Mouse (Mus musculus): Measurements from ENCODE around the gene Pygl. TPM values are rescaled to one million over a fixed set of nuclear protein-coding genes. Genes with fewer than 3 reads are reported as not detected.

Gene Pygl
- polyA plus RNA-seq, 1 experiment from 2014 or later, result 10.3 TPM

DNA sequence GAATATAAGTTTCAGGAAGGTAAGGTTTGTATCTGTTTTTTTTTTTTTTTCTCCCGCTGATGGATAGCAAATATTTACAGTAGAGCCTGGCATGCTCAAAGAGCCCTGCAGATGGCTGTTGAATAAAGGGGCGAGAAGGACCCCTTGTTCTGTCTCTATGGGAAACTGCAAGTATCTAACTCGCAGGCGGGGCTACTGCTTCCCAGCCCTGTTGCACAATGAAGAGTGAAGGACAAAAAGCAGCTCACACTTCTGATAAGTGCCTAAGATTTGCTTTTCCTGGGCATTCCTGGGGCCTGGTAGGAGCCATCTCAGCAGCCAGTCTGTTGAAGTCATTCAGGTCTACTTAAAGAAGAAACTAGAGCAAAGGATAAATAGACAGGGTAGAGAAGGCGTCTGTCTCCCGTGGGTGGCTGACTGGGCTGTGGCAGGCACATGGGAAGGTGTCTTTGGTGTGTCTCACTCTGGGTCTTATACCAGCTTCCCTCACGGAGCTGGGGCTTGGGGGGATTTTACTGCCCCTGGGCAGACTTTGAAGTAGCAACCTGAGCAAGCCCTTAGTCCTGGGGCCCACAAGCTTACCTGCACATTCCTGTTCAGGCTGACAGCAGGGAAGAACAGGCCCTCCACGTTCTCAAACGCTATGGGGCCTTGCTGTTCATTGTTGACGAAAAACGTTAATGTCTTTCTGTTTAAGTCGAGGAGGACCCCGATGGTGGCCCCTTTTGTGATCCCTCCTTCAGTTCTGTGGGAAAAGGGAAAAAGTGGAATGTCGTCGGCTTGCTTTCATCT lies 16.6 kb upstream of the Pygl start:
- Histone ChIP-seq H3K4me2 (replicated peaks) (no peak overlapping the region), H3K9ac (no peak overlapping the region), H3K4me3 (no peak overlapping the region), H3K27ac (no peak overlapping the region), H3K27me3 (no peaks in the 10 kb centered on the region), H3K9me3 (no peaks in the 10 kb centered on the region), H3K4me1 (peaks cover 3% of the 10 kb centered on the region; the same call in 1 of the 2 replicates), H3K36me3 (no peaks in the 10 kb centered on the region)
- WGBS, result 62% methylated on average over 15 of the region's 15 CpGs
- no peak for ATAC-seq (ENCODE audit: insufficient number of reproducible peaks, insufficient read depth, low FRiP score, low TSS enrichment)

DNA sequence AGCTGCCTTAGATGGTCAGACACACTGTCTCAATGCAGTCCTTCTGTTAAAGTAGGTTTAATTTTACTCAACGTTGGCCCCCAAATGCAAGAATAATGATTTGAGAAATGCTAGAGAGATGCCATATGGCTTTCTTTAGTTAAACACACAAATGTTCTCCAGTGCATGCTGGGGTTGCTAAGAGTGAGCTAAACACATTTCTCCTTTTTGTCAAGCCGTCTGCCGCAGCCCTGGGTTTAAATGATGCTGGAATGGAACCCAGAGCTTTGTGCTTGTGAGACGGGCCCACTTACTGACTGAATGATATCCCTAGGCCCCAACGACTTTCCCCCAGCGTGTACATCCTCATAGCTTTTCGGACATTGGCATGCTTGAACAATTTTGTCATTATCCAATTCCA lies 11.3 kb upstream of the Pygl start:
- H3K36me3 ChIP-seq, result no peaks in the 10 kb centered on the region
- ATAC-seq (ENCODE audit: insufficient number of reproducible peaks, insufficient read depth, low FRiP score, low TSS enrichment), result no peak
- no peak overlapping the region for H3K9ac ChIP-seq
- H3K27ac ChIP-seq, result no peak overlapping the region
- H3K9me3 ChIP-seq, result no peaks in the 10 kb centered on the region
- H3K4me2 ChIP-seq (replicated peaks), result no peak overlapping the region
- H3K4me3 ChIP-seq, result no peak overlapping the region
- H3K27me3 ChIP-seq, result no peaks in the 10 kb centered on the region
- WGBS, result 67% methylated on average over 7 of the region's 7 CpGs
- no peaks in the 10 kb centered on the region; the same call in 1 of the 2 replicates for H3K4me1 ChIP-seq

DNA sequence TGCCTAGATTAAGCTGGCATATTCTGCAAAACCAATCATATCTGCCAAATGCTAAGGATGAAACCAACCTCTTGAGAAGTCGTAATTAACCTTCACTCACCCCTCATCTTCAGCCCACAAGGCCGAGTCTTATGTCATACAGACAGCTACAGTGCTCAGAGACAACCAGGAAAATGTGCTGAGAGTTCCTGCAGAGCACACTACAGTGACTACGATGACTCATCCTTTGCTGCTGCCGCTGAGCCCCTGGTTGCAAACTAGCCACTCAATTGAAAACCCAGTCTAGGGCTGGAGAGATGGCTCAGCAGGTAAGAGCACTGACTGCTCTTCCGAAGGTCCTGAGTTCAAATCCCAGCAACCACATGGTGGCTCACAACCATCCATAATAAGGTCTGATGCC lies 8.5 kb upstream of the Pygl start:
- H3K36me3 ChIP-seq, result no peaks in the 10 kb centered on the region
- H3K4me1 ChIP-seq, result peaks cover 4% of the 10 kb centered on the region; the same call in 1 of the 2 replicates
- H3K4me2 ChIP-seq (replicated peaks), result no peak overlapping the region
- 78% methylated on average over 5 of the region's 5 CpGs for WGBS
- H3K27ac ChIP-seq, result no peak overlapping the region
- no peaks in the 10 kb centered on the region for H3K27me3 ChIP-seq
- no peak for ATAC-seq (ENCODE audit: insufficient number of reproducible peaks, insufficient read depth, low FRiP score, low TSS enrichment)
- H3K4me3 ChIP-seq, result no peak overlapping the region
- no peaks in the 10 kb centered on the region for H3K9me3 ChIP-seq
- no peak overlapping the region for H3K9ac ChIP-seq

DNA sequence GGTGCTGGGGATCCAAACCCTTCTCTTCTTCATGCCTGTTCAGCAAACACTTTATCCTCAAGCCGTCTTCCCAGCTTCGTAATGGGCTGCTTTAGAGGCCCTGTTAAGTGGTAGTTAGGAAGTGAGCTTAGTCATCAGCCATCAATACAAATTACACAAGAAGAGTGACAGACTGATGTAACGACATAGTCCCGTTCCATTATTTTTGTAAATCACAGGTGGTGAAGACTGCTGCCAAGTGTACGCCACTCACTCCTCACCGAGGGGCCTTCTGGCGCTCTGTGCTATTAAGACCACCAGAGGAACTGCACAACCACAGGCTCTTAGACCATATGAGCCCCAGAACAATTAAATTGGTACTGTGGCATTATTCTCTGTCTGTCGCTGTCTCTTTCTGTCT lies 7.3 kb upstream of the Pygl start:
- 63% methylated on average over 8 of the region's 8 CpGs for WGBS
- ATAC-seq (ENCODE audit: insufficient number of reproducible peaks, insufficient read depth, low FRiP score, low TSS enrichment), result no peak

DNA sequence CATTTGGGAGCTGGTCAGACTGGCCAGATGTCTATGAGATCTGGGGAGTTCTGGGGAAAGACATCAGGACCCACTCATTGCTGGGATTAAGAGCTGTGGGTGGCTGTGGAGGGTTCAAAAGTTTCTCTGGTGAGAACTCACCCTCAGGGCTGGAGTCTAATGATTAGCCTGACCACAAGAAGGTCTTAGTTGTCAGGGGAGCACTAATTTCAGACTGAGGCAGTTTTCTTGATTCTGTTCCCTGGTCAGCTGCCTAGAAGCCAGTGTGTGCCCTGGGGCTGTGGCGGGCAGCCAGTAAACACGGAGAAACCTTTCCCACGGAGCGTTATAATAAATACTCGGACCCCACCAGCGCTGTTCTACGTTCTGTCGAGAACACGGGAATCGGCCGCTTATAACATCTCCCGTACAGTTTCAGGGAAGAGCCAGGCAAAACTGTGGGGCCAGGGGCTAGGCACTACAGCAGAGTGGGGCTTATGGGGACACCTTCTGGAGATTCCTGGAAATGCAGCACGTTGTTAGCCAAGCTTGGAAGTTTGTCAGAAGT lies 3.7 kb upstream of the Pygl start:
- Histone ChIP-seq H3K36me3 (no peaks in the 10 kb centered on the region), H3K9ac (no peak overlapping the region), H3K4me3 (peak overlapping the region; percentile 28), H3K4me1 (peaks cover 4% of the 10 kb centered on the region; the same call in 1 of the 2 replicates), H3K27me3 (no peaks in the 10 kb centered on the region), H3K4me2 (replicated peaks) (peak overlapping the region; percentile 57), H3K27ac (no peak overlapping the region), H3K9me3 (no peaks in the 10 kb centered on the region)
- whole genome bisulfite sequencing, result 5% methylated on average over 13 of the region's 13 CpGs
- ATAC-seq (ENCODE audit: insufficient number of reproducible peaks, insufficient read depth, low FRiP score, low TSS enrichment), result peak; percentile 42; the same call in 1 of the 2 replicates

More for the DNA sequence above, 7.3 kb upstream of the Pygl start:
- no peaks in the 10 kb centered on the region for H3K27me3 ChIP-seq
- peaks cover 4% of the 10 kb centered on the region; the same call in 1 of the 2 replicates for H3K4me1 ChIP-seq
- no peaks in the 10 kb centered on the region for H3K9me3 ChIP-seq
- H3K36me3 ChIP-seq, result no peaks in the 10 kb centered on the region
- H3K4me3 ChIP-seq, result no peak overlapping the region
- no peak overlapping the region for H3K9ac ChIP-seq
- no peak overlapping the region for H3K4me2 ChIP-seq (replicated peaks)
- H3K27ac ChIP-seq, result no peak overlapping the region

DNA sequence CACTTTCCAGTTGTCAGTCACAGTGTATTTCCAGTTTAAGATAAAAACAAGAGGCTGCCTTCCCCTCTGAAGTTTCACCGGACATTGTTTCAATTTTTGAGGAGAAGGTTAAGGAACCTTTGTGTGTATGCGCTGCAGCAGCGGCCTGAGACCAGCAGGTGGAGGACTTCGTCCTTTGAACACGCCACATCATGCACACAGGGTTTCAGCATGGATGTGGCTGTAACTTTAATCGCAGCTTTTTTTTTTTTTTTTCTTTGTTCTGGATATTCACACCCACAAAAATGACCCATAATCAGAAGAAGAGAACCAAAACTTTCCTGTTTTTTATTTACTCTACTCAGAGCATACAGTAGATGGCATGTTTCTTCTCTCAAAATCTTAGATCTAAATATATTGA lies 3.1 kb upstream of the Pygl start:
- no peaks in the 10 kb centered on the region for H3K9me3 ChIP-seq
- H3K27ac ChIP-seq, result no peak overlapping the region
- no peak overlapping the region for H3K4me3 ChIP-seq
- no peaks in the 10 kb centered on the region for H3K27me3 ChIP-seq
- no peaks in the 10 kb centered on the region for H3K36me3 ChIP-seq
- peaks cover 4% of the 10 kb centered on the region; the same call in 1 of the 2 replicates for H3K4me1 ChIP-seq
- H3K4me2 ChIP-seq (replicated peaks), result no peak overlapping the region
- no peak; the same call in 1 of the 2 replicates for ATAC-seq (ENCODE audit: insufficient number of reproducible peaks, insufficient read depth, low FRiP score, low TSS enrichment)
- 18% methylated on average over 6 of the region's 6 CpGs for WGBS
- H3K9ac ChIP-seq, result no peak overlapping the region

DNA sequence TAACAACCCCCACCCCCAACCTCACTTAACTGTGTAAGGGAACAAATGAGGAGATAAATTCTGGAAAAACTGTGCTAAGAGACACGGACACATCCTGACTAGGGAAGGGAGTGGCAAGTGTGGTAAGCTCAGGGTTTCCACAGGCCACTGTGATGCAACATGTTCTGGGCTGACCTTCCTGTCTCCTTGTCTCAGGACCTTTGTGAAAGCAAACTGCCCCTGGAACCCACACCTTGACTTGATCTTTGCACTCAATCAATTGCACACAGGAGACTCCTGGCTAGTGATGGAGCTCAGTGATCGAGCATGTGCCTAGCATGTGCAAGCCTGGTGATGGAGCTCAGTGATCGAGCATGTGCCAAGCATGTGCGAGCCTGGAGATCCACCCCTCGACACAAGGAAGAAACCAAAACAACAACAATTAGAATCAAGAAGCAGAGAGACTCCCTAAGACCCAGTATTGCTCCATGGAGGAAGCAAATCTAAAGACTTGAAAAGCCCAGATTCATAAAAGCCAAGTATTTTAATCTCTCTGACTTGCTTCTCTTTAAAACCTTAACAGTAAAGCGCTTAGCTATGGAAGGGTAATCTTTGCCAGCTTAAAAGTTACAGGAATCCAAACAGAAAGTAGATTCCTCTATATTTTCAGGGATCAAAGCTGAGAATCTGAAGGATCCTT lies 2.5 kb upstream of the Pygl start:
- Histone ChIP-seq H3K9me3 (no peaks in the 10 kb centered on the region), H3K27ac (no peak overlapping the region), H3K4me2 (replicated peaks) (no peak overlapping the region), H3K4me1 (peaks cover 4% of the 10 kb centered on the region; the same call in 1 of the 2 replicates), H3K27me3 (no peaks in the 10 kb centered on the region), H3K9ac (no peak overlapping the region), H3K36me3 (no peaks in the 10 kb centered on the region), H3K4me3 (no peak overlapping the region)
- ATAC-seq (ENCODE audit: insufficient number of reproducible peaks, insufficient read depth, low FRiP score, low TSS enrichment), result no peak
- 84% methylated on average over 6 of the region's 6 CpGs for WGBS

DNA sequence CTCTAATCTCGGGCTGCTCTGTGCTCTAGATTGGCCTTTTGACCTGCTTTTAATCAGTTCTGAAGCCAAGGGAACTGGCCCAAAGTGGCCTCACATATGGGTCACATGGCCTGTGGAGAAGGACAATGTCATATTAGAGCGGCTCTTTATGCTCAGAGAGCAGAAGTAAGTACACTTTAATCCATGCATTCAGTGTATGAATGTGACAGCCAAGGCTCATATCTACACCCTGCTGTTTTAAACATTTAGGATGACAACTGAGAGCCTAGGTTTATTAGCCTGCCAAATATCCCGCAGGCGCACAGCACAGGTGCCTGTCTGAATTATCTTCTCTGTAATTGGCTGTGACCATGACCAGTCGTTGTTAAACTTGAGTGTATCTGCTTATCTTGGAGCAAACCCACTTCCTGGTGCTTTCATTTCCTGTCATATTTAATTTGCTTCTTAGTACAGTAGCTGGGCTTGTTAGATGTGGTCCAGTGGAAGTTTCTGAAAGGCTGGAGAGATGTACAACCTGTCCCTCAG lies 794 bp upstream of the Pygl start:
- Histone ChIP-seq H3K9ac (no peak overlapping the region), H3K4me2 (replicated peaks) (no peak overlapping the region), H3K4me3 (no peak overlapping the region), H3K27ac (no peak overlapping the region), H3K36me3 (no peaks in the 10 kb centered on the region), H3K27me3 (no peaks in the 10 kb centered on the region), H3K9me3 (no peaks in the 10 kb centered on the region), H3K4me1 (peaks cover 10% of the 10 kb centered on the region; the same call in 1 of the 2 replicates)
- 47% methylated on average over 5 of the region's 5 CpGs for WGBS
- ATAC-seq (ENCODE audit: insufficient number of reproducible peaks, insufficient read depth, low FRiP score, low TSS enrichment), result no peak

DNA sequence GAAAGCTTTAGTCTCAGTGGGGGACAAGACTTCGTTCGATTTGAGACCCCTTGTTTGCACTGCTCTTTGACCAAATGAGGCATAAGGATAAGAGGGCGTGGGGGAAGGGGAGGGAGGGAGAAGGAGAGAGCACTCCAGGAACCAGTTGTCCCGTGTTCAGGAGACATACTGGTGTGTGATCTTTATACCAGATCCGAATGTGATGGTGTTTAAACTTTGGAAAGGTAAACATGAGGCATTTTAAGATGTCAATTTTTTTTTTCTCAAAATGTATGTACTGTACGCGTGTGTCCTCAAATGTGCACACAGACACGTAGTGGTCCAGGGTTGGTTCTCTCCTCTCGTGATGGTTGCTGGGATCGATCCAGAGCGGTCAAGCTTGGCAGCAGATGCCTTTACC lies 3.1 kb downstream of the Pygl start:
- no peak overlapping the region for H3K27ac ChIP-seq
- ATAC-seq (ENCODE audit: insufficient number of reproducible peaks, insufficient read depth, low FRiP score, low TSS enrichment), result no peak
- H3K4me3 ChIP-seq, result peak overlapping the region; percentile 51
- H3K27me3 ChIP-seq, result no peaks in the 10 kb centered on the region
- H3K4me1 ChIP-seq, result peaks cover 13% of the 10 kb centered on the region
- H3K36me3 ChIP-seq, result no peaks in the 10 kb centered on the region
- H3K4me2 ChIP-seq (replicated peaks), result peak overlapping the region; percentile 93
- 64% methylated on average over 11 of the region's 11 CpGs for WGBS
- no peak overlapping the region for H3K9ac ChIP-seq
- H3K9me3 ChIP-seq, result no peaks in the 10 kb centered on the region

DNA sequence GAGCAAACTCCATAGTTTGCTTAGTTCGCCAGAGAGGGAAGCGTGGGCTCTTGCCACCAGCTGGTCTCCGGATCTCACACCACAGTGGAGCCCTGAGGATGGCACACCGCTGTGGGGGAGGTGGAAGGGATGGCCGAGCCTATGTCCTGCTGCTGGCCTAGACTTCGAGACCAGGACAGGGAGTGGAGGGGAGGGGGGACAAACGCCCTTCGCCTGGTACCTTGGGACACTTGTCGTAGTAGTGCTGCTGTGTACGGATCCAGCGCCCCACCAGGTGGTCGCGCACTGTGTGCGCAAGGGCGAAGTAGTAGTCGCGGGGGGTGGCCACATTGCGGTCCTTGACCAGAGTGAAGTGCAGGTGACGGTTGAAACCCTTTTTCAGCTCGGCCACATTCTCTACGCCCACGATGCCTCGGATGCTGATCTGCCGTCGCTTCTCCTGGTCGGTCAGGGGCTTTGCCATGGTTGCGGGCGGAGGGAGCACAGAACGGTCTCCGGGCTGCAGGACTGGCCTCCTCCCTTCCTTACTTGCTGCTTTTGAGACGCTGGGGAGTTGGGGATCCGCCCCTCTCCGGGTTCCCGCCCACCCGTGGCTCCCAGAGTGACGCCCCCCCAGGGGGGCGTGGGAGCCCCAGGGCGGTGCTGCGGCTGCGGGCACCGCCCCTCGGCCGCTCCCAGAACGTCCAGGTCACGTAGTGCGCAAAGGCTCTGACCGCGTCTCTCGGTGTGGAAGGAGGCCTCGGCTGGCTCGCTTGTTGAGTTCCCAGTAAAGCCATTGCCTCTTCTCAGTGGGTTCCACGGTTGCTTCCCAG lies 4.0 kb downstream of the Pygl start:
- peak overlapping the region; percentile 55 for H3K9ac ChIP-seq
- peak; percentile 71 for ATAC-seq (ENCODE audit: insufficient number of reproducible peaks, insufficient read depth, low FRiP score, low TSS enrichment)
- 1% methylated on average over 52 of the region's 52 CpGs for WGBS
- H3K4me2 ChIP-seq (replicated peaks), result peak overlapping the region; percentile 93
- H3K27me3 ChIP-seq, result no peaks in the 10 kb centered on the region
- no peak overlapping the region for H3K27ac ChIP-seq
- H3K36me3 ChIP-seq, result no peaks in the 10 kb centered on the region
- H3K4me1 ChIP-seq, result peaks cover 13% of the 10 kb centered on the region
- no peaks in the 10 kb centered on the region for H3K9me3 ChIP-seq
- H3K4me3 ChIP-seq, result peak overlapping the region; percentile 51

DNA sequence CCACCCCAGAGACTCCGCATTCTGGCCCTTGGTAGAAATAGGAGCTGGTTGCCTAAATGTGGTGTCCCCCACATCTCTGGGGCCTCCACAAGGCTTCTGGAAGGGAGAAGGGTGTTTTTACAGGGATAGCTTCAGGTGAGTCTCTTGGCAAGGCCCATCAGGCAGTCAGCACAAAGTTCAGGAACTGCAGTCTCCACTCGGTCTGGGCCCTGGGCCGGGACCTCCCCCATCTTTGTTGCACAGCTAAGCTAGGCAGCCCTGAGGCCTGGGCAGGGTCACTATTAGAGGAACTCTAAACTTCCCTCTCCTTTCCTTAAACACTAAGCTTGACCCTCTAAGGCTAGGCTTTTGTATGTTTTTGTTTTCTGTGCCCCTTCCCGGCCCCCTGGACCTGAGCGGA lies 4.6 kb downstream of the Pygl start:
- Histone ChIP-seq H3K9me3 (no peaks in the 10 kb centered on the region), H3K27ac (no peak overlapping the region), H3K4me3 (peak overlapping the region; percentile 51), H3K9ac (peak overlapping the region; percentile 55), H3K4me2 (replicated peaks) (peak overlapping the region; percentile 93), H3K36me3 (no peaks in the 10 kb centered on the region), H3K4me1 (peaks cover 13% of the 10 kb centered on the region), H3K27me3 (no peaks in the 10 kb centered on the region)
- ATAC-seq (ENCODE audit: insufficient number of reproducible peaks, insufficient read depth, low FRiP score, low TSS enrichment), result peak; percentile 26; the same call in 1 of the 2 replicates
- WGBS, result 27% methylated on average over 5 of the region's 5 CpGs
